Mouse (Mus musculus) bone marrow macrophage, adult 2 months (primary cell): ENCODE data around the gene Scd4.

Source experiments
- CTCF ChIP-seq: IDR thresholded peaks from 2 replicates; pipeline ENCODE4 v1.5.1; 2012; ENCODE audit warnings: low read depth, mild to moderate bottlenecking, low read length, moderate library complexity
- POLR2A ChIP-seq: IDR thresholded peaks from 2 replicates; pipeline ENCODE4 v1.6.1; 2012; ENCODE audit warnings: mild to moderate bottlenecking, low read depth, low read length, borderline replicate concordance

DNA sequence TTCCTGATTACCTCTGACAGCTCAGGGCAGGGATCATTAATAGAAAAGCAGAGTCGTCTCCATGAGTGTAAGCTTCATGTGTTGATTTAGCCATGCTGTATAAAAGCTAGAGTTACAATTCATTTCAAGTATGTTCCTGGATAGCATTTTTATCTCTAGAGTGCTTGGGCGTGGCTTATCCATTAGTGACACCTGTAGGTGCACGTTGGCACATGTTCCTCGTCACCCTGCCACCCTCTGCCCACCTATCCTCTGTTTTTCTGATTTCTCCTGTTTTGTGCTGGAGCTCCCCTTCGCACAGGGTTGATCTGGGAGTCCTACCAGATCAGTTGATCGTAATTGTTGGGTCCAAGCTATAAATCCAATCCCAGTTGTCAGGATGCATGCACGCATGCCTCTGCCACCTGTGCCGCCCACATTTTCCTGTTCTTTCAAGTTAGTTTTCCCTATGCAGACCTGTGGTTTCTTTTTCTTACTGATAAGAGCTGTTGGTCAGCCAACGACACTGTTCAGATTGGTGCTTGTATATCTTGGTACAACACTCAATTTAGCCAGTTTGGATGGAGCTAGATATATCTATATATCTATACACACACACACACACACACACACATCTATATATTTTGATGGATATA lies 31.1 kb upstream of the Scd4 start:
- no peak for TF ChIP-seq CTCF
- TF ChIP-seq POLR2A = no peak
